Mouse (Mus musculus): ENCODE results near the gene Itm2b. TPM values are rescaled to one million over a fixed set of nuclear protein-coding genes. Genes with fewer than 3 reads are reported as not detected.

Gene Itm2b
- polyA plus RNA-seq, 1 experiment from 2014 or later: 659 TPM

DNA sequence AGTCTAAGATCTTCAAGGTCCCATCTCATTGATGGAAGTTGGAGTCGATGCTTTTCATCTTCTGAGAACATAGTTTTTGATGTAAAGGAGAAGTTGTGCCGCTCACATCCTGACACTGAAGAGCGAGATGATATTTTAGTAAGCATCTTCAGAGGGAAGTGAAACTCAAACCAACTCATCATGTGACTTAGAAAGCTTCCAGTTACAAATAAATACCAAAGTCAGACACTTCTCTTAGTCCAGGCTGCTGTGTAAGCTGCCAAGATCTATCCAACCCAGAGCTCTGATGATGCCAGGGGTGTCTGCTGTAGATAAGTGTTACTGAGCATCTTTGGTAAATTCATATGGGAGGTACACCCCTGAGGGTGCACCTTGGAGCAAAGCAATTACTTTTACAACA is 51.2 kb downstream of the Itm2b start:
- WGBS: 85% methylated on average over 3 of the region's 3 CpGs
- Histone ChIP-seq H3K27ac (no peak overlapping the region), H3K4me2 (no peak overlapping the region), H3K4me3 (no peak overlapping the region), H3K27me3 (no peaks in the 10 kb centered on the region), H3K9ac (no peak overlapping the region), H3K36me3 (no peaks in the 10 kb centered on the region), H3K4me1 (no peaks in the 10 kb centered on the region), H3K9me3 (no peaks in the 10 kb centered on the region)
- no peak for ATAC-seq (ENCODE audit: insufficient number of reproducible peaks, insufficient read depth, low FRiP score, low TSS enrichment, low read depth)

DNA sequence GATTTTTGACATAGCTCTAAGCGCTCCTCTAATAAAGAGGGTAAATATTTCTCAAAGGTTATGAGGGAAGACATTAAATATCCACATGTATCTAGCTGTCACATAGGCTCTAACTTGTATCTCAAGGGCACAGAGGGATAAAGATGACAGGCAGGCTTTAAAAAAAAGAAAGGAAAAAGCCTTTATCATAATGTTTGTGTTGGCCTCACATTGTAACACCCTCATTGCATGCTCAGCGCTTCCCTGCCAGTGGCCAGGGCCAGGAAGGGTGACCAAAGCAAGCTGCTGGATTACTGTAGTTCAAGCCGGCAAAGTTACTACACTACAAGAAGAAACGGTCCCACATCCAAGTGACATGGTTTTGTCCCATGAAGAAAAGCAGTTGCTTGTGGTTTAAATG is 53.7 kb downstream of the Itm2b start:
- no peak overlapping the region for H3K4me3 ChIP-seq
- H3K9ac ChIP-seq: no peak overlapping the region
- H3K9me3 ChIP-seq: no peaks in the 10 kb centered on the region
- H3K27me3 ChIP-seq: no peaks in the 10 kb centered on the region
- no peaks in the 10 kb centered on the region for H3K36me3 ChIP-seq
- ATAC-seq (ENCODE audit: insufficient number of reproducible peaks, insufficient read depth, low FRiP score, low TSS enrichment, low read depth): no peak
- 85% methylated on average over 4 of the region's 4 CpGs for WGBS
- no peak overlapping the region for H3K27ac ChIP-seq
- H3K4me1 ChIP-seq: peaks cover 9% of the 10 kb centered on the region
- H3K4me2 ChIP-seq: no peak overlapping the region

DNA sequence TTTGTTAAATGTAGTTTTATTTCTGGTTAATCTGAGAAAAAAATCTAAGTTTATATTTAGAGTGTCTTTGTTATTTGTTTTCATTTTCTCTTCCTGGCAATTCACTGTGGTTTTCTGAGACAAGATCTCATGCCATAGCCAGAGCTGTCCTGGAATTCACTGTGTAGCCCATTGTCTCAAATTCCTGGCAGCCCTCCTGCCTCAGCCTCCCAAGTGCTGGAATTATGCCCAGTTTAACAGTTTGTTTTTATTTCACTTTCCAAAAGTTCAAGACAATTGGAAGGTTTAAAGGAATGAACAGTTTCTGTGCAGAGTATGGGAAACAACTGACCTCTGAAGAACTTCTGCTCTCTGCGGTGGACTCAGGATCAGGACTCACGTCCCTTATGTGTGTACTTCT is 55.2 kb downstream of the Itm2b start:
- Histone ChIP-seq H3K4me1 (peaks cover 9% of the 10 kb centered on the region), H3K4me2 (no peak overlapping the region), H3K36me3 (no peaks in the 10 kb centered on the region), H3K4me3 (no peak overlapping the region), H3K27me3 (no peaks in the 10 kb centered on the region), H3K9ac (no peak overlapping the region), H3K27ac (no peak overlapping the region), H3K9me3 (no peaks in the 10 kb centered on the region)
- WGBS: 87% methylated on average over 2 of the region's 2 CpGs
- no peak for ATAC-seq (ENCODE audit: insufficient number of reproducible peaks, insufficient read depth, low FRiP score, low TSS enrichment, low read depth)

- Histone ChIP-seq H3K27ac (peak overlapping the region; percentile 91), H3K27me3 (no peaks in the 10 kb centered on the region), H3K9me3 (no peaks in the 10 kb centered on the region), H3K4me3 (peak overlapping the region; percentile 91), H3K36me3 (no peaks in the 10 kb centered on the region), H3K9ac (peak overlapping the region; percentile 85), H3K4me2 (peak overlapping the region; percentile 86), H3K4me1 (peaks cover 17% of the 10 kb centered on the region)
- no peak for ATAC-seq (ENCODE audit: insufficient number of reproducible peaks, insufficient read depth, low FRiP score, low TSS enrichment, low read depth)
- WGBS: 6% methylated on average over 8 of the region's 8 CpGs
Measured at GRCm38 (mm10) chr14:73326511-73326910, 58.6 kb downstream of the Itm2b start.

DNA sequence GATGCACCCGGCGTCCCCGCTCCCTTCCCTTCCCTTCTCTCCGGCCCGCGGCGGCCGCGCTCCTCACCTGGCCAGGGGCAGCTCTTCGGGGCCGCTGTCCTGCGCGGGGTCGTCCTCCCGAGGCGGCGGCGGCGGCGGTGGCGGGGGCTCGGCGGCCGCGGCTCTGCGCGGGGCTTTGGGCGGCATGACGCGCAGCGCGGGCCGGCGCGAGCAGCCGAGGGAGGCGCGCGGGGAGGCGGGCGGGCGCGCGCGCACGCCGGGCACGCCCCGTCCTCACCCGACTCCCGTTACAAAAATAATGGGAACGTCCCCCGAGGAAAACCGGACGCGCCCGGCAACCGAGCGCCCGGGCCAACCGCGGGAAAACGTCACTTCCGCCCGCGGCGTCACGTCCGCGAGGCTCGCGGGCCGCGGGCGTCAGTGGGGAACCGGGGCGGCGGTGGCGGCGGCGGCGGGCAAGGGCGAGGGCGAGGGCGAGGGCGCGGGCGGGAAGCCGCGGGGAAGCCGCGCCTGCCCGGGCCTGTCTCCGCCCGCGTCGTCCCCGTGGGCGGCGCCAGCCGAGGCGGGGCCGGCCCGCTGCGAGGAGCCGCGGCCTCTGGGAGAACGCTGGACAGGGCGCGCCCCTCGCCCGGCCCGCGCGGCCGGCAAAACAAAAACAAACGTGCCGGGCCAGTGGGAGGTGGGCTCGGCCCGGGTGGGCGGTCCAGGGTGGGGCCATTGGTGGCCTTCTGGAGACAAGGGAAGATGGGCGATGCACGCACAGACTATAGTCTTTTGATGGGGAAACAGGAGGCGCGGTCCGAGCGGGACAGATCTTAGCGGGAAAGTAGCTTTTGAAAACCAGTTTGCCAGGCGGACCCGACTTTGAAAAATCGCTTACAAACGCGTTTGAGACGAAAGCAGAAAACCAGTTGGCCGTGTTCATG is 59.4 kb downstream of the Itm2b start, which contains the start of gene Rb1:
TSS of gene Rb1 (minus strand) at position 367 of the 926 bp plus-strand sequence.
- Histone ChIP-seq H3K4me3 (peak within 1 kb of the TSS; percentile 91), H3K4me2 (peak within 1 kb of the TSS; percentile 86), H3K4me1 (peaks cover 17% of the 10 kb centered on the region), H3K36me3 (no peaks in the 10 kb centered on the region), H3K9me3 (no peaks in the 10 kb centered on the region), H3K9ac (peak within 1 kb of the TSS; percentile 85), H3K27ac (peak within 1 kb of the TSS; percentile 91), H3K27me3 (no peaks in the 10 kb centered on the region)
- ATAC-seq (ENCODE audit: insufficient number of reproducible peaks, insufficient read depth, low FRiP score, low TSS enrichment, low read depth): peak; percentile 82
- under 1% methylated on average over 120 of the region's 135 CpGs for WGBS

- Histone ChIP-seq H3K4me1 (peaks cover 17% of the 10 kb centered on the region), H3K4me2 (peak overlapping the region; percentile 86), H3K36me3 (no peaks in the 10 kb centered on the region), H3K27ac (peak overlapping the region; percentile 91), H3K27me3 (no peaks in the 10 kb centered on the region), H3K9ac (peak overlapping the region; percentile 85), H3K4me3 (peak overlapping the region; percentile 91), H3K9me3 (no peaks in the 10 kb centered on the region)
- WGBS: under 1% methylated on average over 55 of the region's 55 CpGs
- peak; percentile 65 for ATAC-seq (ENCODE audit: insufficient number of reproducible peaks, insufficient read depth, low FRiP score, low TSS enrichment, low read depth)
Measured at GRCm38 (mm10) chr14:73324634-73325455, 60.2 kb downstream of the Itm2b start.

- WGBS: 44% methylated on average over 2 of the region's 2 CpGs
- H3K27me3 ChIP-seq: no peaks in the 10 kb centered on the region
- peak overlapping the region; percentile 91; the same call in 1 of the 2 replicates for H3K4me3 ChIP-seq
- ATAC-seq (ENCODE audit: insufficient number of reproducible peaks, insufficient read depth, low FRiP score, low TSS enrichment, low read depth): no peak
- H3K27ac ChIP-seq: no peak overlapping the region
- peaks cover 17% of the 10 kb centered on the region for H3K4me1 ChIP-seq
- H3K9ac ChIP-seq: no peak overlapping the region
- no peaks in the 10 kb centered on the region for H3K9me3 ChIP-seq
- no peaks in the 10 kb centered on the region for H3K36me3 ChIP-seq
- peak overlapping the region; percentile 86 for H3K4me2 ChIP-seq
Measured at GRCm38 (mm10) chr14:73323965-73324364, 61.1 kb downstream of the Itm2b start.

- no peak overlapping the region for H3K27ac ChIP-seq
- no peak for ATAC-seq (ENCODE audit: insufficient number of reproducible peaks, insufficient read depth, low FRiP score, low TSS enrichment, low read depth)
- 87% methylated on average over 3 of the region's 3 CpGs for WGBS
- no peak overlapping the region for H3K4me2 ChIP-seq
- H3K36me3 ChIP-seq: no peaks in the 10 kb centered on the region
- no peaks in the 10 kb centered on the region for H3K9me3 ChIP-seq
- H3K4me1 ChIP-seq: peaks cover 13% of the 10 kb centered on the region
- no peak overlapping the region for H3K4me3 ChIP-seq
- no peaks in the 10 kb centered on the region for H3K27me3 ChIP-seq
- H3K9ac ChIP-seq: no peak overlapping the region
Measured at GRCm38 (mm10) chr14:73322142-73322541, 62.9 kb downstream of the Itm2b start.

DNA sequence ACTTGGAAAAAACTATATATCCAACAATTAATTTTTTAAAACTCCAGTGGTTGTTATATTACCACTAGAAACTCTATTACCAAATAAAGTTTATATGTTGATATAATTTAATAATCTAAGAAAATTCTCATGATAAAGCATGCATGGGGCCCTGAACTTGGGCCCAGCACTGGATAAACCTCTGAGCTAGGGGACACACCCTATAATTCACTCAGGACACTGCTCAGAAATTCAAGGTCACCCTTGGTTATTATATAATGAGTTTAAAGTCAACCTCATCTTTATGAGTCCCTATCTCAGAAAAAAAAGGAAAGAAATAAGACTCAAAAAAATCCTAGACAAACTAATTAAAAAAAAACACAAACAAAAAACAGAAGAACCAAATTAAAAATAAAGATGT is 68.2 kb downstream of the Itm2b start:
- no peak overlapping the region for H3K4me3 ChIP-seq
- no peaks in the 10 kb centered on the region for H3K4me1 ChIP-seq
- no peak overlapping the region for H3K9ac ChIP-seq
- no peaks in the 10 kb centered on the region for H3K9me3 ChIP-seq
- ATAC-seq (ENCODE audit: insufficient number of reproducible peaks, insufficient read depth, low FRiP score, low TSS enrichment, low read depth): no peak
- H3K4me2 ChIP-seq: no peak overlapping the region
- no peaks in the 10 kb centered on the region for H3K27me3 ChIP-seq
- H3K36me3 ChIP-seq: no peaks in the 10 kb centered on the region
- no peak overlapping the region for H3K27ac ChIP-seq

GRCm38 (mm10) chr14:73313864-73314263 is 71.2 kb downstream of the Itm2b start:
- Histone ChIP-seq H3K27me3 (no peaks in the 10 kb centered on the region), H3K36me3 (no peaks in the 10 kb centered on the region), H3K9ac (no peak overlapping the region), H3K9me3 (no peaks in the 10 kb centered on the region), H3K4me1 (no peaks in the 10 kb centered on the region), H3K27ac (no peak overlapping the region), H3K4me2 (no peak overlapping the region), H3K4me3 (no peak overlapping the region)
- no peak for ATAC-seq (ENCODE audit: insufficient number of reproducible peaks, insufficient read depth, low FRiP score, low TSS enrichment, low read depth)
- 83% methylated on average over 4 of the region's 4 CpGs for WGBS

GRCm38 (mm10) chr14:73313396-73313795 is 71.7 kb downstream of the Itm2b start:
- H3K27me3 ChIP-seq: no peaks in the 10 kb centered on the region
- H3K4me2 ChIP-seq: no peak overlapping the region
- peak; percentile 48; the same call in 1 of the 2 replicates for ATAC-seq (ENCODE audit: insufficient number of reproducible peaks, insufficient read depth, low FRiP score, low TSS enrichment, low read depth)
- no peak overlapping the region for H3K9ac ChIP-seq
- 36% methylated on average over 5 of the region's 5 CpGs for WGBS
- no peaks in the 10 kb centered on the region for H3K9me3 ChIP-seq
- H3K4me3 ChIP-seq: no peak overlapping the region
- no peaks in the 10 kb centered on the region for H3K36me3 ChIP-seq
- no peaks in the 10 kb centered on the region for H3K4me1 ChIP-seq
- no peak overlapping the region for H3K27ac ChIP-seq
